Mouse (Mus musculus) layer of hippocampus, adult 9-10 months (tissue): ENCODE data around the gene Msrb3.

Experiments
- DNase-seq: peaks from one replicate; pipeline ENCODE4 v3.0.0; 2022; ENCODE audit warnings: low spot score

Msrb3 gene

DNA sequence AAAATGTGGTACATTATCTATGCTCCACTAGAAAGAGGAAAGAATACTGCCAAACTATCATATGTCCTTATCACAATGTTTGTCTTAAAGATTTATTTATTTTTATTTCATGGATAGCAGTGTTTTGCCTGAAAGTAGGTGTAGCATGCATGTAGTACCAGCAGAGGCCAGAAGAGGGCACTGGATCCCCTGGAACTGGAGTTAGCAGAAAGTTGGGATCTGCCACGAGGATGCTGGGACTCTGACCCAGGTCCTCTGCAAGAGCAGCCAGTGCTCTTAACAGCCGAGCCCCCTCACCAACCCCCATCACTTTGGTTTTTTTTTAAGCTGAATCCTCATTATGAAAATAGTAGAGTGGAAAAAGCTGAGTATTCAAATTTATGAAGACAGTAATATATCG lies 37.7 kb downstream of the Msrb3 start:
- DNase-seq, result no peak

DNA sequence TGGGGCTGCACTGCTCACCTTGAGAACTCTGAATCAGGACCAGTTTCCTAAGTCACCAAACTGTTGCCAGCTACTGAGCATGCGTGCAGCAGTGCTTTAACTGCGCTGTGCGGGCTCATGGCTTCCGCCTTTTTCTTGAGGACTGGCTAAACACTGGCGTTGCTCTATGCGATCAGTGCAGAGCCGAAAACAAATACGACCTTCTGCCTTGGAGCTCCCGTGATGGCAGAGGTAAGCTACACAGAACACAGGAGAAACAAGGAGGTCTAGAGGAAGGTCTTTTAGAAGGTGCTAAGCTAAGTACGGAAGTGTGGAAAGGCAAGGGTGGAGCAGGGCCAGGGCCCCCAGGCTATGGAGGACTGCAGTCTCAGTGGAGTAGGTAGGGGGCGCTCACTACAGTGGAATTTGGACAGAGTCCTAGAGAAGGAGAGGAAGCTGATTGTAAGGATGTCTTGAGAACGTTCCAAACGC lies 41.3 kb downstream of the Msrb3 start:
- no peak for DNase-seq

- no peak for DNase-seq
These were observed 44.6 kb downstream of the Msrb3 start for GRCm38 (mm10) chr10:120854329-120854728.

GRCm38 (mm10) chr10:120853816-120854215 lies 45.1 kb downstream of the Msrb3 start:
- DNase-seq, result no peak

GRCm38 (mm10) chr10:120851196-120851781 lies 47.6 kb downstream of the Msrb3 start:
- no peak for DNase-seq

DNA sequence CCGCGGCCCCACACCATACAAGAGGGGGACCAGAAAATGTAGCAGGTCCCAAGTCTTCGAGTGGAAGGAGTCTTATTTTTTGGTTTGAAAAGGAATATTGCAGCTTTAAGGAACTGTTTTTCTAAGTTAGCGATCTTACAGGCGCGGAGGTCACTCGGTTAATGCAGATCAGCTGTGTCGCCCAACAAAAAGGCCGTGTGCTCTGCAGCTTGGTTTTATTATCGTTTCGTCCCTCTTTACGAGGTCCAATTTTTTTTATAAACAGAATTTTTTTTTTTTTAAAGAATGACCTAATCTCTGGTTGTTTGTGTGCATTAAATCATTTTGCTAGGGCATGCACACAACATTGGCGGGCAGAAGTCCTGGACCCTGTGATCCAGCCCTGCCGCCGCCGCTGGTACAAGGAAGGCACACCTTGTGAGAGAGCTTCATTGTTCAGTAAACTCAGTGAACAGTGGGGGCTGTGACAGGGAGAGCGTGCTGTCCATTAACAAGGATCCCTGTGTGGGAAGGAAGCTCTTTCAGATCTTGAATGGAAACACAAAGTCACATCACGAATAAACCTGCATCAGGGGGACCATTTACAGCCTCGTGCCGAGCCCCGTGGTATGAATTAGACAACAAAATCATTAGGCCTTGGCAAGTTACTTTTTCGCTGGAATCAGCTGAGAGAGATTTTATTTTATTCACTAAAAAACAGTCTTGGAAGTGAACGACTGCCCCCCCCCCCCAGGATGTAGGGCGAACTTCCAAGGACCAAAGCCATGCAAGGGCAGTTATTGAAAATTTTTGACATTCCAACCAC lies 48.3 kb downstream of the Msrb3 start:
- no peak for DNase-seq

- DNase-seq, result no peak
These were observed 50.2 kb downstream of the Msrb3 start for GRCm38 (mm10) chr10:120848677-120849076.

GRCm38 (mm10) chr10:120847785-120848184 lies 51.1 kb downstream of the Msrb3 start:
- no peak for DNase-seq

DNA sequence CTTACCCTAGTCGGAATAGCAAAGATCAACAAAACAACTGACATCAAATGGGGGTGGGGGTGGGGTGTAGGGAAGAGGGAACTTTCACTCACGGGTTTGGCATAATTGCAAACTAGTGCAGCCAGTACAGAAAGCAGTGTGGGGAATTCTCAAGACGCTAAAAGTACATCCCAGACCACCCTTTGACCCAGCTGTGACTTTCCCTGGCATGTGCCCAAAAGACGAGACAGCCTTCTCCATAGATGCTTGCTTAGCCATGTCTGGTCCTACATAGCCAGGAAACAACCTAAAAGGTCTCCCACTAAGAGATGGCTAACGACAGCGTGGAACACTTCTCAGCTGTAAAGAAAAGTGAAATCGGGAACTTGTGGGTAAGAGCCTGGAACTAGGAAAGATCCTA lies 58.9 kb downstream of the Msrb3 start:
- DNase-seq, result no peak

GRCm38 (mm10) chr10:120834531-120834930 lies 64.4 kb downstream of the Msrb3 start:
- DNase-seq, result no peak

DNA sequence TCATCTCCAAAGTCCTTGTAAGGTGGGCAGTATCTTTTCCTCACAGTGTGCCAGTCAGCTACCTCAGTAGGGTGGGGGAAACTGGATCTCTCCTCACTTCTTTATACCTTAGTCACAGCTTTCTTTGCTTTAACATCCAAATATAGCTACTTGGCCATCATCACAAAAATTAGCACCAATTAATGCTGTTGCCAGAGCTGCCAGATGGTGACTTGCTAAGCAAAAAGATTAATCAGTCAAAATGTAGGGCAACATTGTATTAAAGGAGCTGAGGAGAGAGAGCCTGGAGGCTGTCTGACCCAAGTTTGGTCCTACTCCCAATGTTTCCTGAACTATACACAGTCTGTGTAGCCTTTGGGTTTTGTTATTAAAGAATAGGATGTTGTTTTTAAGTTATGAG lies 65.1 kb downstream of the Msrb3 start:
- DNase-seq, result no peak

DNA sequence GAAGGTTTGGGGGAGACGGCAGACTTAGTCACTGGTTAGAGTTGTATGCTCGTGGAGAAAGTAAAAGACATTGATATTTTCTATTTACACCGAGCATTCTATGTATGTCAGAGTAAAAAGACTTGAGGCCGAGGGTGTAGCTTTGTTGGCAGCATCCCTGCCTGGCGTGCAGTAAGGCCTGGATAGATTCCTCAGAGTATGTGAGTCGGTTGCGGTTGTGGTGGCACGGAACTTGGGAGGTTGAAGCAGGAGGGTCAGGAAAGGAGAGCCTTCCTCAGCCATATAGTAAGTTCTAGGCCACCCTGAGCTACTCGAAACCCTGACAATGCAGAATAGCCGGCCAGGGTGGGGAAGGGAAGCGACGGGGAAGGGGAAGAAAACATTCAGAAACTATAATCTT lies 71.1 kb downstream of the Msrb3 start:
- DNase-seq, result no peak

DNA sequence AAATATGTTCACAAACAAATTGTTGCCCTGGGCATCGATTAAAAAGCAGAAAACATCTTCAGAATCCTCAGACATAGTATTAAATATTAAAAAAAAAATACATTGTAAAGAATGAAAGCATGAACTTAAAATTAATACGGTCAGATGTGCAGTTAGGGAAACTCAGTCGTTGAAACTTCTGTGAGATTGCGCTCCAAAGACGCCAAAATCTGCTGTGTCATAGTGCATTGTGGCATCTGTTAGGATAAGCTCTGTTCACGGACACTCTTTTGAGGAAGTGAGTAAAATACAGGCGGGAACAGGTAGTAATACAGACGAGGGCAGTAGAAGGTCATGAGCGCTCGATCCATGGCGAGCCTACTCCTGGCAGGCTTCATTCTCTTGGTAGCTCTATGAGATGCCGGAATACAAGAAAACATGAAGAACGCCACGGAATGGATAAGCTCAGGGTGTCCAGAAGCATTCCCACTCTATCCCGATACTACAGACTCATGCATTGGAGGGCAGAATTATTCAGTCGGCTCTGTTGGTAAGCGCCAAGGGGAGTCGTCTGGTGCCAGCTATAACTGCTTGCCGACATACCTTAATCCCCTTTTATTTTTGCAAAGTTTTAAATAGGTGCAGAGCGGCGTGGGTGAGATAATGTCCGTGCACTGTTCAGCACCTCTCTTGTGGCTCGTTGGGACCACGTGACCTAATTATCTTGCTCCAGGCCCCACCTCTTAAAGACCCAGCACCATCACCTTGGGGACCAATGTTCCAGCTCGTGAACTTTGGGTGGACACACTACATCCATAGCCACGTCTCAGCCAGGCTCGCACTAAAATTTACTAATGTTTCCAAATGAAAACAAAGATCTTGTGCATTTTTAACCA lies 71.9 kb downstream of the Msrb3 start:
- no peak for DNase-seq

DNA sequence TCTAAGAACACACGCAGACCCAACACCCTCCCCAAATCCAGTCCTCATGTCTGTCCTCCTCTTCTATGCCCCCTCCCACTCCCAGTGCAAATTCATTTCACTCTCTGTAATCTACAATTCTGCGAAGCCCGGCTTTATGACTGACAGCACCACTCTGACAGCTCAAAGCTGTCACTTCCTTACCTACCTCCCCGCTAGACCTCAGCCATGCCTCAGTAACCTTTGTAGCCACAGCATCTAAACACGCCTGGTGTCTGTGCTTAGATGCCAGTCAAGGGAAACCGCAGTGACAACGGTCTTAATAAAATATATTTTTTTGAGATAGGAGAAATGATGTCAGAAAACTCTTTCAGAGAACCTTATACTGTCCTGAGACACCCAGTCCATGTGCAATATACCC lies 72.5 kb downstream of the Msrb3 start:
- DNase-seq, result no peak

DNA sequence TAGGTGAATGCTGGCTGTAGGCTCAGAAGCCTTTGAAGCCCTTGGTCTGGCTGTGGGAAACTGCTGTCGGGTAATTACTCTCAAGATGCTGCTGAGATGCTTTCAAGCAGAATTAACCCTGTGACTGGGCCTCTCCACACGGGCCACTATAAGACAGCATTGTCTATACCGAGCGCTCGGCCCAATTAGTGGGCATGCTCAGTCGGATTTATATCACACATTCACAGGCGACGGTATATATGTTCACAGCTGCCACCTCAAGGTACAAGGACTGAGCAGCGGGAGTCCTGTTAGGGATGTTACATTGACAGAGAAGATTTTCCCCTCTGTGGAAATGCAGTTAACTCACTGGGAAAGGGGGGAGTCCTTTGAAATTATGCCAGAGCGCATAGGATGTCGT lies 73.3 kb downstream of the Msrb3 start:
- DNase-seq, result no peak

- no peak for DNase-seq
These were observed 77.2 kb downstream of the Msrb3 start for GRCm38 (mm10) chr10:120821491-120822358.

DNA sequence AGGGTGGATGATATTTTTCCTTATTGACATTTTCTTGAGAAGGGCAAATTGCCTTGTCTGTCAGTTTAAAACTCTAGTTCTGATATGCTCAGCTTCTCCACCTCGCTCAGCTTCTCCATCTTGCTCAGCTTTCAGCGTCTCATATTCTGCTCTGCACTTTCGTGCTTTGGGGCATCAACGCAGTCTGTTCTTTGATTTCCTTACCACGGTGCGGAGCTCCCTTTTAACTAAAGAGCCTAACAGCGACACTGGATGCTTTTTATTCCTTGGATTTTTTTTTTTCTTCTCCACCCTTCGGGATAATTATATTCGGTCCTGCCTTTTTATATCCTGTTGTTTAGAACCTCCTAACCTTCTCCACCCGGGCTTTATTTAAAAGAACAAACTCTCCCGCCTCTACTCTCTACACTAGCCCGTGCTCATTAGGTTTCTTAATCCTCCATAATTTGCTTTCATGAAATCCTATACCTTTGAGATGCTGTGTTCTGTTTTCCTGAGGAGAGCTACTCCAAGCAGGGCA lies 78.1 kb downstream of the Msrb3 start:
- DNase-seq, result no peak

GRCm38 (mm10) chr10:120815290-120815689 lies 83.6 kb downstream of the Msrb3 start:
- DNase-seq, result no peak

DNA sequence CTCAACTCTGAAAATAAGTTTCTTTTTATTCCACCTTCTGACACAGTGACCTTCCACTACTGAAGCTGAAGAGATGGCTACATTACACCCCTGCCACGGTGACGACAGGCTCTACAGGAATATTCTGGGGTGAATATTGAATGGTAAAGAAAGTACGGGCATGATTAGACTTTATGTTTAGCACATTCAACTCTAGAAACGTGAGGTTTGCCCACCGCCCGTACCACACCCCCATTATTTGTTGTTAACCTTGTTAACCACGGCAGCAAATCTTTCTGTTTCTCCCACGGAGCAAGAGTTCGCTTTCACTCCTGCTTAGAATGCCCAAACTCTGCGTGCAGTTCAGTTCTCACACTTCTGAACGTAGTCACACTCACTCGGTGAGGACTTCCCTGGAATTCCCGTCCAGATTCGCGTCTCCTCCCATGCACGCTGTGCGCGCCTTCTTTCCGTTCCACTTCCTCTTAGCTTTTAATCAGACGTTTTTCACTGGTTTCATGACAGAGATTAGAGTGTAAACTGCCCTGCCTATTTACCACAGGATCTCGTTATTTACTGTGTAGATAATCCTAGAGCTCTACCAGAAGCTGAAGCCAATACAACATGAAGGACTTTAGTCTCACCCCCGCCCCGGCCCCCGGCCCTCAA lies 87.0 kb downstream of the Msrb3 start:
- no peak for DNase-seq

DNA sequence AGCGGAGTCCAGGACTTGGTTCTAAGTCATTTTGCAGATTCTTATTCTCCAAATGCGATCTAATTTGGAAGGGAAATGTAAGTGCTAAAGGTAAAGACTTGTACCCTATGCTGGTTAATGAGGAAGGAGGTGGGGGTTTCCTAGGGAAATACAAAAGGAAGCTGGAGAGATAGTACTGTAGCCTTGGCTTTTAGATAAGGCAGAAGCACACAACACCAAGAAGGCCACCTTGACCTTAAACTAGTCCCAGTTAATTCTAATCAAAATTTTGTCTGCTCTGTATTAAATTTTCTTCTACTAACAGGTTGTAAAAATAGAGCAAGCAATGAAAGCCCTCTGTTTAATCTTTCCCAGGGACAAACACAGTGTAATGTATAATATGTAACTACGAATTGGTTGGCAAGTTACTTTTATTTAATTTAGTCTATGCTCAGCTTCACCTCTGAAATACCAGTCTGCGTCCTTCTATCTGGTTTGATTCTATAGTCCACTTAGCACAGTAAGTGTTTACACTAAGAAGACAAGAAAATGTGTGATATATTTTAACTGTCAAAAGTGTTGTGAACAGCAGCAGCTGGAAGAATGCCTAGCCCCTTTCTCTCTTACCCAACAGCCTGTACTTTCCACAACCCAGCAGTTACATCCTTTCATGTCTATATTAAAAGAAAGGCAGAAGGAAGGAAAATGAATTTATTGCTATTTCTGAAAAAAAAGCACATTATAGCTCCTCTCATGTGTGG lies 87.9 kb downstream of the Msrb3 start:
- no peak for DNase-seq
